Comparison of ENCODE assay signal across 1 mouse cellular context in the genomic region with DNA sequence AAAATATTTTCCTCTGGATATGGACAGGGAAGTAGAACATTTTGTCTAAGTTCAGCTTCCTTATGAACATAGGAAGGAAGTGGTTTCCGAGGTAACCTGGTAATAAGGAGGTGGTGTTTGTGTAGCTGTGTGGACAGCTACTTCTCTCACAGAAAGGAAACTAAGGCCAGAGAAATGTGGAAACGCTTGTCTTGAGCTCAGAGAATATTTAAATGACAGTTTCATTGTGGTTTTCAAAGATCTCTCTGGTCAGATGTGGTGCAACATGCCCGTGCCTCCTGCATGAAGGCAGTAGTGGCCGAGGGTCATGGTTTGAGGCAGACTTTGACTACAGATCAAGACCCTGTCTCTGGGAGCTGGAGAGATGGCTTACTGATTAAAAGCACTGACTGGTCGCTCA.
TF ChIP-seq lines count a peak whose summit lies in the region.

No protein-coding gene starts in this region.

TF ChIP-seq in CH12.LX, 34 proteins besides CTCF, POLR2A, EP300 and RAD21:
- TF ChIP-seq PAX5 (IDR thresholded peaks at IDR 0.05; ENCODE audit: low read length) (no peak), JUND (conservative IDR thresholded peaks at IDR 0.05; ENCODE audit: low read depth, low read length) (no peak), BHLHE40 (IDR thresholded peaks at IDR 0.05; ENCODE audit: low read depth, low read length) (peak; percentile 47)
